Mouse (Mus musculus): ENCODE measurements around the gene Slc38a6.

- TF ChIP-seq POLR2A (IDR thresholded peaks at IDR 0.05; ENCODE audit: low read depth, low read length) (no peak), EP300 (IDR thresholded peaks at IDR 0.05; ENCODE audit: low read length) (no peak), ZC3H11A (IDR thresholded peaks at IDR 0.05; ENCODE audit: low read depth, low read length) (no peak), CTCF (conservative IDR thresholded peaks at IDR 0.05 in 1 of 2, IDR thresholded peaks at IDR 0.05 in 1 of 2; ENCODE audit: low read depth in 2 of 2, low read length in 2 of 2) (no peak), ZNF384 (IDR thresholded peaks at IDR 0.05; ENCODE audit: low read depth, low read length) (no peak)
These were observed 26.2 kb upstream of the Slc38a6 start for GRCm38 (mm10) chr12:73260339-73260738.
